Mouse (Mus musculus): ENCODE measurements around the gene Cd68. TPM values are rescaled to one million over a fixed set of nuclear protein-coding genes. Genes with fewer than 3 reads are reported as not detected.
"Not testable (repeated sequence)": the region's sequence is repeated elsewhere in the genome, so short reads cannot be mapped to it uniquely, and the experiment has no call there.

Gene Cd68
- polyA plus RNA-seq, 1 experiment from 2014 or later = 14.0 TPM

DNA sequence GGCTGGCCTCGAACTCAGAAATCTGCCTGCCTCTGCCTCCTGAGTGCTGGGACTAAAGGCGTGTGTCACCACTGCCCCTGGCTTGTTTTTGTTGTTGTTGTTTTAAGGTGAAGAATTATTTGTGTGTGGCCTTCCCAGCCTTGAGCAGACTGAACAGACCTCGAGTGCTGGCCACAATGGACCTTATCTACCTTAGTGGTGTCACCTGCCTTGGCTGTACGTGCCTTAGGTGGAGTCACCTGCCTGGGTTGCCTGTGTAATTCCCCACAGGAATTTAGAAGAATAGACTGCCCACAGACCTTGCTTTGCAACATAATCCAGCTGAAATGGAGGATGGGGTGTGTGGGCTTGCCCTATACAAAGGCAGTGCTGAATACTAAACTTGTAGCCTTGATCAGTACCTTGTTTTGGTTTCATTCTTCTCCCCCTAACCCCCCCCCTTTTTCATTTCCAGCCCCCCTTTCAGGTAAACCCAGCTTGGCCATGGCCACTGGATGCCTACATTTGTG is 42.0 kb upstream of the Cd68 start:
- 80% methylated on average over 4 of the region's 4 CpGs for WGBS
- no peak for ATAC-seq

DNA sequence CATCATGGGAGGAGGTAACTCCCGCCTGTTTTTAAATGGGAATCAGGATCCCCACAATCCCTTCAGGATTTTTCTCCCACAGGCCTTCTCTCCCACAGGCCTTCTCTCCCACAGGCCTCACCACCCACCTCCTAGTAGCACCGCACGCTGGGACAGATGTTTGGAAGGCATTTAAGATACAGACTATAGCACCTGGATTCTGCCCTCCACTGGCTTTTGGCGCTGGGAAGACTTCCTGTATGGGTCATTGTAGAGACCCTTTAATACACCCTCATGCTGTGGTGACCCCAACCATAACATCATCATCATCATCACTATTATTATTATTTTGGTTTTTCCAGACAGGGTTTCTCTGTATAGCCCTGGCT is 41.5 kb upstream of the Cd68 start:
- Histone ChIP-seq H3K4me3 (ENCODE audit: low read length) (no peak overlapping the region), H3K9me3 (ENCODE audit: control insufficient read depth, low read length) (no peaks in the 10 kb centered on the region), H3K4me1 (ENCODE audit: control insufficient read depth, insufficient read depth, low read length) (no peaks in the 10 kb centered on the region), H3K27ac (ENCODE audit: low read length) (no peak overlapping the region), H3K27me3 (replicated peaks; ENCODE audit: control insufficient read depth, insufficient read depth, low read length) (no peaks in the 10 kb centered on the region), H3K36me3 (ENCODE audit: control insufficient read depth, insufficient read depth, low read length) (no peaks in the 10 kb centered on the region), H3K9ac (ENCODE audit: low read depth, low read length) (no peak overlapping the region), H3K4me2 (ENCODE audit: low read depth, low read length) (no peak overlapping the region)
- 85% methylated on average over 4 of the region's 4 CpGs for WGBS
- no peak for ATAC-seq

More for the DNA sequence above, 42.0 kb upstream of the Cd68 start:
- Histone ChIP-seq H3K9me3 (ENCODE audit: control insufficient read depth, low read length) (no peaks in the 10 kb centered on the region), H3K9ac (ENCODE audit: low read depth, low read length) (no peak overlapping the region), H3K36me3 (ENCODE audit: control insufficient read depth, insufficient read depth, low read length) (no peaks in the 10 kb centered on the region), H3K27me3 (replicated peaks; ENCODE audit: control insufficient read depth, insufficient read depth, low read length) (no peaks in the 10 kb centered on the region), H3K27ac (ENCODE audit: low read length) (no peak overlapping the region), H3K4me1 (ENCODE audit: control insufficient read depth, insufficient read depth, low read length) (no peaks in the 10 kb centered on the region), H3K4me2 (ENCODE audit: low read depth, low read length) (no peak overlapping the region), H3K4me3 (ENCODE audit: low read length) (no peak overlapping the region)

DNA sequence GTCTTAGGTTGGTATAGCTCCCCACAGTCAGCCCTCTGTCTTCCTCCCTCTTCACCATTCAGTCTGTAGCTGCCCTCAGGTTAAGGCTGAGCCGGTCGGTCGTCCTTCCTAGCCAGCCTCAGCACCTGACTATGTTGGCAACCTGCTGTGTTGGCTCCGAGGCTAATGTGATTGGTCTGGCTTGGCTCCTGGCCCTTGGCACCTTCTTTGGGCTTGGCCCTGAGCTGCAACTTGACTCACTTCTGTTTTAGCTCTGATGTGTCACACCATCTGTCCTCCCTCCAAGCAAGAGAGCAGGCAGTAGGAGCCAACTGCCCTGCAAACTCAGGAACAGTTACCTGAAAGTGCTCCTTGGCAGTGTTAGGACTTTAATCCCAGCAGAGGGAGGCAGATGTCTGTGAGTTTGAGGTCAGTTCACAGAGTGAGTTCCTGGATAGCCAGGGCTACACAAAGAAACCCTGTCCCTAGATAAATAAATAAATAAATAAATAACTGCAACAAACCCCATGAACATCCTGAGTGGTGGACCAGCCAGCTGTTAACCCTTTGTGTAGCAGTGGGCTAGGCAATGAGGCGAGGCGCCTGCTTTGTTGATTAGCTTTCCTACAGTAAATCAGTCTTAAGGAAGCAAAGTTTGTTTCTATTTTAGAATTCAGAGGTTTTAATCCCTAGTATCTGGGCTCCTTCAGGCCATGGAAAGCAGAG is 41.0 kb upstream of the Cd68 start:
- ATAC-seq = no peak
- H3K9ac ChIP-seq (ENCODE audit: low read depth, low read length) = no peak overlapping the region
- WGBS = 48% methylated on average over 6 of the region's 6 CpGs

DNA sequence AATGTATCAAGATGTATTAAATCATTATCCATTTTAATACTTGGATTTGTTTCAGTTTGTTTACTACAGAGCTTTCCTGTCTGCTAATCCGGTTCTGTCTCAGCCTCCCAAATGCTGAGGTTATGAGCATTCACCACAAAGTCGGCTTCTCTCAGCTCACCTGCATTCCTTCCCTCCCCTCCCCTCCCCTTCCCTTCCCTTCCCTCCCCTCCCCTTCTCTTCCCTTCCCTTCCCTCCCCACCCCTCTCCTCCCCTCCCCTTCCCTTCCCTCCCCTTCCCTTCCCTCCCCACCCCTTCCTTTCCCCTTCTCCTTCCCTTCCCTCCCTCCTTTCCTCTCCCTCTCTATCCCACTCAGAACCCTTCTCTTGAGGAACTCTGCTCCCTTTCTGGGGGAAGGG is 38.7 kb upstream of the Cd68 start:
- Histone ChIP-seq H3K27me3 (replicated peaks; ENCODE audit: control insufficient read depth, insufficient read depth, low read length) (no peaks in the 10 kb centered on the region), H3K27ac (ENCODE audit: low read length) (no peak overlapping the region), H3K9ac (ENCODE audit: low read depth, low read length) (no peak overlapping the region), H3K4me3 (ENCODE audit: low read length) (no peak overlapping the region), H3K4me2 (ENCODE audit: low read depth, low read length) (no peak overlapping the region), H3K4me1 (ENCODE audit: control insufficient read depth, insufficient read depth, low read length) (no peaks in the 10 kb centered on the region), H3K36me3 (ENCODE audit: control insufficient read depth, insufficient read depth, low read length) (no peaks in the 10 kb centered on the region), H3K9me3 (ENCODE audit: control insufficient read depth, low read length) (no peaks in the 10 kb centered on the region)
- WGBS = 44% methylated on average over 2 of the region's 2 CpGs
- no peak for ATAC-seq

More for the DNA sequence above, 41.0 kb upstream of the Cd68 start:
- no peaks in the 10 kb centered on the region for H3K4me1 ChIP-seq (ENCODE audit: control insufficient read depth, insufficient read depth, low read length)
- no peaks in the 10 kb centered on the region for H3K9me3 ChIP-seq (ENCODE audit: control insufficient read depth, low read length)
- H3K27me3 ChIP-seq (replicated peaks; ENCODE audit: control insufficient read depth, insufficient read depth, low read length) = no peaks in the 10 kb centered on the region
- no peak overlapping the region for H3K27ac ChIP-seq (ENCODE audit: low read length)
- no peaks in the 10 kb centered on the region for H3K36me3 ChIP-seq (ENCODE audit: control insufficient read depth, insufficient read depth, low read length)
- H3K4me3 ChIP-seq (ENCODE audit: low read length) = no peak overlapping the region
- no peak overlapping the region for H3K4me2 ChIP-seq (ENCODE audit: low read depth, low read length)

GRCm38 (mm10) chr11:69703814-69704612 is 38.1 kb upstream of the Cd68 start:
- Histone ChIP-seq H3K9me3 (ENCODE audit: control insufficient read depth, low read length) (no peaks in the 10 kb centered on the region), H3K27ac (ENCODE audit: low read length) (no peak overlapping the region), H3K4me1 (ENCODE audit: control insufficient read depth, insufficient read depth, low read length) (no peaks in the 10 kb centered on the region), H3K36me3 (ENCODE audit: control insufficient read depth, insufficient read depth, low read length) (no peaks in the 10 kb centered on the region), H3K4me3 (ENCODE audit: low read length) (no peak overlapping the region), H3K27me3 (replicated peaks; ENCODE audit: control insufficient read depth, insufficient read depth, low read length) (no peaks in the 10 kb centered on the region), H3K9ac (ENCODE audit: low read depth, low read length) (no peak overlapping the region), H3K4me2 (ENCODE audit: low read depth, low read length) (no peak overlapping the region)
- 61% methylated on average over 8 of the region's 8 CpGs for WGBS
- ATAC-seq = no peak

DNA sequence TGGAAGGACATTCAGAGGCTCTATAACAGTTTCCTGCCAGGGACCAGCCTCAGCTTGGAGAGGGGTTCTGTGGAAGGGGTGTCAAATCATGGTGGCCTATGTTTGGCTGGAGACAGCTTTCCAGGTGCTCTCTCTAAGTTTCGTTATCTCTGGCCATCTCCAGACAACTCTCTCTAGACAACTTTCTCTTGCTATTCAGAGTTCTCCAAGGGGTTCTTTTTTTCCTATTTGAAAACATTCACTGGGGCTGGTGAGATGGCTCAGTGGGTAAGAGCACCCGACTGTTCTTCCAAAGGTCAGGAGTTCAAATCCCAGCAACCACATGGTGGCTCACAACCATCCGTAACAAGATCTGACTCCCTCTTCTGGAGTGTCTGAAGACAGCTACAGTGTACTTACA is 37.4 kb upstream of the Cd68 start:
- H3K4me2 ChIP-seq (ENCODE audit: low read depth, low read length); H3K27me3 ChIP-seq (replicated peaks; ENCODE audit: control insufficient read depth, insufficient read depth, low read length); H3K9me3 ChIP-seq (ENCODE audit: control insufficient read depth, low read length); H3K36me3 ChIP-seq (ENCODE audit: control insufficient read depth, insufficient read depth, low read length); H3K4me1 ChIP-seq (ENCODE audit: control insufficient read depth, insufficient read depth, low read length); H3K9ac ChIP-seq (ENCODE audit: low read depth, low read length); ATAC-seq; H3K4me3 ChIP-seq (ENCODE audit: low read length); H3K27ac ChIP-seq (ENCODE audit: low read length): not testable (repeated sequence)
- WGBS = 66% methylated on average over 2 of the region's 3 CpGs

DNA sequence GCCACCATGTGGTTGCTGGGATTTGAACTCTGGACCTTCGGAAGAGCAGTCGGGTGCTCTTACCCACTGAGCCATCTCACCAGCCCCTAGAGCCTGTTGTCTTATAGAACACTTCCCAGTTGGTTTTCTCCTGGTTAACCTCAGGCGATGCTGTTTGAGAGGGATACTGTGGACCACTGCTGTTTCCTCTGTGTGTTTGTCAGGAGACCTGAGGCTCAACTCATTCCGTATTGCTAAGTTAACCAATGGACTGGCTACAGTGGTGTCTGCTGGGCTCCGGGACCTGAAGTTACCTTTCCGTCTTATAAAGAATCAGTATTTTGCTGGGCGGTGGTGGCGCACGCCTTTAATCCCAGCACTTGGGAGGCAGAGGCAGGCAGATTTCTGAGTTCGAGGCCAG is 36.9 kb upstream of the Cd68 start:
- H3K27ac ChIP-seq (ENCODE audit: low read length); H3K9me3 ChIP-seq (ENCODE audit: control insufficient read depth, low read length); ATAC-seq; H3K4me1 ChIP-seq (ENCODE audit: control insufficient read depth, insufficient read depth, low read length); H3K4me2 ChIP-seq (ENCODE audit: low read depth, low read length); H3K9ac ChIP-seq (ENCODE audit: low read depth, low read length); H3K4me3 ChIP-seq (ENCODE audit: low read length); H3K36me3 ChIP-seq (ENCODE audit: control insufficient read depth, insufficient read depth, low read length); H3K27me3 ChIP-seq (replicated peaks; ENCODE audit: control insufficient read depth, insufficient read depth, low read length): not testable (repeated sequence)
- WGBS = 95% methylated on average over 9 of the region's 10 CpGs

- H3K4me1 ChIP-seq (ENCODE audit: control insufficient read depth, insufficient read depth, low read length) = peaks cover 4% of the 10 kb centered on the region
- H3K27ac ChIP-seq (ENCODE audit: low read length) = no peak overlapping the region
- no peak overlapping the region for H3K4me2 ChIP-seq (ENCODE audit: low read depth, low read length)
- WGBS = 19% methylated on average over 1 of the region's 1 CpGs
- H3K27me3 ChIP-seq (replicated peaks; ENCODE audit: control insufficient read depth, insufficient read depth, low read length) = no peaks in the 10 kb centered on the region
- no peaks in the 10 kb centered on the region for H3K9me3 ChIP-seq (ENCODE audit: control insufficient read depth, low read length)
- H3K36me3 ChIP-seq (ENCODE audit: control insufficient read depth, insufficient read depth, low read length) = no peaks in the 10 kb centered on the region
- H3K9ac ChIP-seq (ENCODE audit: low read depth, low read length) = no peak overlapping the region
- ATAC-seq = no peak
- H3K4me3 ChIP-seq (ENCODE audit: low read length) = no peak overlapping the region
These were observed 33.6 kb upstream of the Cd68 start for GRCm38 (mm10) chr11:69699595-69699994.

DNA sequence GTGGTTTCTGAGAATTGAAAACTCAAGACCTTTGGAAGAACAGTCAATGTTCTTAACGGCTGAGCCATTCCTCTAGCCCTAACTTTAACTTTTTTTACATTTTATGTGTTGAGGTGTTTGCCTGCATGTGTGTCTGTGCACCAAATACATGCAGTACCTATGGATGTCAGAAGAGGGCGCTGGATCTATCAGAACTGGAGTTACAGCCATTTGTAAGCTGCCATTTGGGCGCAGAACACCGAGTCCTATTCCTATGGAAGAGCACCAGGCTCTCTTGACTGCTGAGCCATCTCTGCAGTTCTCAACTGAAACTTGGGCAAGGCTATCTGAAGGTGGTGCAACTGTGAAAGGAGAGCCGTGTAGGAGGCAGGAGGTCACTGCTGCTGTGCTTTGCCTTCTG is 32.6 kb upstream of the Cd68 start:
- no peak overlapping the region for H3K9ac ChIP-seq (ENCODE audit: low read depth, low read length)
- no peaks in the 10 kb centered on the region for H3K9me3 ChIP-seq (ENCODE audit: control insufficient read depth, low read length)
- H3K27me3 ChIP-seq (replicated peaks; ENCODE audit: control insufficient read depth, insufficient read depth, low read length) = no peaks in the 10 kb centered on the region
- no peaks in the 10 kb centered on the region for H3K36me3 ChIP-seq (ENCODE audit: control insufficient read depth, insufficient read depth, low read length)
- H3K4me2 ChIP-seq (ENCODE audit: low read depth, low read length) = no peak overlapping the region
- ATAC-seq = no peak
- no peak overlapping the region for H3K27ac ChIP-seq (ENCODE audit: low read length)
- no peak overlapping the region for H3K4me3 ChIP-seq (ENCODE audit: low read length)
- WGBS = 69% methylated on average over 5 of the region's 5 CpGs
- peaks cover 4% of the 10 kb centered on the region for H3K4me1 ChIP-seq (ENCODE audit: control insufficient read depth, insufficient read depth, low read length)

All from intestine, embryonic 16.5 days (tissue).